Mouse (Mus musculus): ENCODE results near the gene Lrp8. TPM values are rescaled to one million over a fixed set of nuclear protein-coding genes. Genes with fewer than 3 reads are reported as not detected.

Lrp8 gene
- total and polyA plus RNA-seq, 3 experiments = 25.2 to 33.2 TPM; not detected in 1

- Histone ChIP-seq H3K79me2 (ENCODE audit: control insufficient read depth, insufficient read depth, low read length, poor library complexity) (no peaks in the 10 kb centered on the region), H3K4me3 (ENCODE audit: control insufficient read depth in 1 of 2, insufficient read depth in 1 of 2, low read depth in 2 of 2, low read length in 2 of 2) (no peak overlapping the region), H3K27me3 (ENCODE audit: control insufficient read depth in 1 of 2, insufficient read depth in 2 of 2, low read length in 2 of 2) (no peaks in the 10 kb centered on the region), H3K4me1 (ENCODE audit: control insufficient read depth in 1 of 2, insufficient read depth in 2 of 2, low read length in 2 of 2) (no peaks in the 10 kb centered on the region), H3K36me3 (ENCODE audit: control insufficient read depth in 1 of 2, insufficient read depth in 2 of 2, low read length in 2 of 2) (peaks cover 0 to 6% of the 10 kb centered on the region in 2 experiments; a peak in 2 of 4 replicates), H3K9ac (ENCODE audit: control insufficient read depth, low read depth, low read length, poor library complexity, severe bottlenecking) (no peak overlapping the region), H3K9me3 (replicated peaks; ENCODE audit: insufficient read depth, low read length) (no peaks in the 10 kb centered on the region), H3K27ac (ENCODE audit: control insufficient read depth, low read depth, low read length) (no peak overlapping the region)
- DNase-seq (ENCODE audit: low read depth, low spot score) = no peak
- no peak for TF ChIP-seq RAD21 (IDR thresholded peaks at IDR 0.05; ENCODE audit: low read depth, low read length)
- no peak for TF ChIP-seq CHD2 (IDR thresholded peaks at IDR 0.05; ENCODE audit: low read length)
- no peak for TF ChIP-seq ETS1 (IDR thresholded peaks at IDR 0.05; ENCODE audit: low read depth, low read length)
- no peak for TF ChIP-seq MYB (IDR thresholded peaks at IDR 0.05; ENCODE audit: low read depth, low read length)
- no peak for TF ChIP-seq ZC3H11A (IDR thresholded peaks at IDR 0.05; ENCODE audit: low read depth, low read length)
- TF ChIP-seq BHLHE40 (IDR thresholded peaks at IDR 0.05; ENCODE audit: borderline replicate concordance, low read depth, low read length) = no peak
- no peak for TF ChIP-seq POLR2A (IDR thresholded peaks at IDR 0.05; ENCODE audit: control insufficient read depth in 1 of 2, insufficient read depth in 1 of 2, low read depth in 1 of 2, low read length in 2 of 2, poor library complexity in 1 of 2)
- TF ChIP-seq TBP (IDR thresholded peaks at IDR 0.05; ENCODE audit: low read depth, low read length) = no peak
- TF ChIP-seq JUND (IDR thresholded peaks at IDR 0.05; ENCODE audit: low read depth, low read length) = no peak
- no peak for TF ChIP-seq MAZ (IDR thresholded peaks at IDR 0.05; ENCODE audit: low read depth, low read length)
- TF ChIP-seq MYC (IDR thresholded peaks at IDR 0.05; ENCODE audit: low read depth, low read length) = no peak
- TF ChIP-seq GABPA (IDR thresholded peaks at IDR 0.05; ENCODE audit: low read depth, low read length) = no peak
- no peak for TF ChIP-seq KAT2A (conservative IDR thresholded peaks at IDR 0.05; ENCODE audit: low read depth, low read length)
- no peak for TF ChIP-seq GATA1 (IDR thresholded peaks at IDR 0.05; ENCODE audit: low read depth, low read length)
- no peak for TF ChIP-seq MEF2A (IDR thresholded peaks at IDR 0.05; ENCODE audit: extremely low read depth, insufficient replicate concordance, low read depth, low read length, poor library complexity, severe bottlenecking)
- no peak for TF ChIP-seq SMC3 (IDR thresholded peaks at IDR 0.05; ENCODE audit: low read depth, low read length)
- TF ChIP-seq POLR2AphosphoS2 (IDR thresholded peaks at IDR 0.05; ENCODE audit: low read length) = no peak
- TF ChIP-seq MAFK (IDR thresholded peaks at IDR 0.05; ENCODE audit: borderline replicate concordance, low read depth, low read length) = no peak
- TF ChIP-seq POLR2AphosphoS5 (IDR thresholded peaks at IDR 0.05; ENCODE audit: borderline replicate concordance, low read depth, low read length) = no peak
- no peak for TF ChIP-seq ELF1 (IDR thresholded peaks at IDR 0.05; ENCODE audit: low read depth, low read length)
Observed at GRCm38 (mm10) chr4:107864866-107865265, 62.8 kb downstream of the Lrp8 start.

GRCm38 (mm10) chr4:107879254-107880050, 77.4 kb downstream of the Lrp8 start, which contains the start of gene Magoh:
Gene Magoh (plus strand): TSS chr4:107879755.
- H3K9me3 ChIP-seq (replicated peaks; ENCODE audit: insufficient read depth, low read length) = no peaks in the 10 kb centered on the region
- peaks cover 0 to 10% of the 10 kb centered on the region in 2 experiments; a peak in 3 of 4 replicates for H3K4me1 ChIP-seq (ENCODE audit: control insufficient read depth in 1 of 2, insufficient read depth in 2 of 2, low read length in 2 of 2)
- peaks cover 9% of the 10 kb centered on the region for H3K79me2 ChIP-seq (ENCODE audit: control insufficient read depth, insufficient read depth, low read length, poor library complexity)
- H3K36me3 ChIP-seq (ENCODE audit: control insufficient read depth in 1 of 2, insufficient read depth in 2 of 2, low read length in 2 of 2) = peaks cover 0 to 9% of the 10 kb centered on the region in 2 experiments; a peak in 3 of 4 replicates
- H3K27ac ChIP-seq (ENCODE audit: control insufficient read depth, low read depth, low read length) = peak within 1 kb of the TSS; percentile 42
- H3K27me3 ChIP-seq (ENCODE audit: control insufficient read depth in 1 of 2, insufficient read depth in 2 of 2, low read length in 2 of 2) = no peaks in the 10 kb centered on the region
- H3K4me3 ChIP-seq (ENCODE audit: control insufficient read depth in 1 of 2, insufficient read depth in 1 of 2, low read depth in 2 of 2, low read length in 2 of 2) = peak within 1 kb of the TSS; percentile 72 to 86
- H3K9ac ChIP-seq (ENCODE audit: control insufficient read depth, low read depth, low read length, poor library complexity, severe bottlenecking) = peak within 1 kb of the TSS; percentile 73
- peak; percentile 98 for DNase-seq (ENCODE audit: low read depth, low spot score)
- TF ChIP-seq ZKSCAN1 (IDR thresholded peaks at IDR 0.05; ENCODE audit: low read depth, low read length) = no peak
- peak; percentile 92 for TF ChIP-seq POLR2AphosphoS2 (IDR thresholded peaks at IDR 0.05; ENCODE audit: low read length)
- TF ChIP-seq E2F4 (IDR thresholded peaks at IDR 0.05; ENCODE audit: borderline replicate concordance, low read depth, low read length) = peak; percentile 95
- TF ChIP-seq NELFE (IDR thresholded peaks at IDR 0.05; ENCODE audit: low read depth, low read length) = peak; percentile 90
- TF ChIP-seq TCF12 (IDR thresholded peaks at IDR 0.05; ENCODE audit: low read depth, low read length) = peak; percentile 13; the same call in 1 of the 2 replicates
- peak; percentile 94 for TF ChIP-seq HCFC1 (IDR thresholded peaks at IDR 0.05; ENCODE audit: low read depth, low read length)
- TF ChIP-seq CHD2 (IDR thresholded peaks at IDR 0.05; ENCODE audit: low read length) = peak; percentile 46; the same call in 1 of the 2 replicates
- peak; percentile 96 for TF ChIP-seq TBP (IDR thresholded peaks at IDR 0.05; ENCODE audit: low read depth, low read length)
- peak; percentile 86 to 95 for TF ChIP-seq POLR2A (IDR thresholded peaks at IDR 0.05; ENCODE audit: control insufficient read depth in 1 of 2, insufficient read depth in 1 of 2, low read depth in 1 of 2, low read length in 2 of 2, poor library complexity in 1 of 2)
- TF ChIP-seq MAFK (IDR thresholded peaks at IDR 0.05; ENCODE audit: borderline replicate concordance, low read depth, low read length) = no peak
- TF ChIP-seq MXI1 (IDR thresholded peaks at IDR 0.05; ENCODE audit: low read depth, low read length) = peak; percentile 92; the same call in 1 of the 2 replicates
- TF ChIP-seq KAT2A (conservative IDR thresholded peaks at IDR 0.05; ENCODE audit: low read depth, low read length) = no peak; the same call in 1 of the 2 replicates
- peak; percentile 81 for TF ChIP-seq ZMIZ1 (IDR thresholded peaks at IDR 0.05; ENCODE audit: low read depth, low read length)
- 0 out of 2 replicates have a peak, but pooled peaks have one; percentile 62 for TF ChIP-seq POLR2AphosphoS5 (IDR thresholded peaks at IDR 0.05; ENCODE audit: borderline replicate concordance, low read depth, low read length)
- TF ChIP-seq SIN3A (IDR thresholded peaks at IDR 0.05; ENCODE audit: low read length) = peak; percentile 96
- peak; percentile 50; the same call in 1 of the 2 replicates for TF ChIP-seq ETS1 (IDR thresholded peaks at IDR 0.05; ENCODE audit: low read depth, low read length)
